Mouse (Mus musculus) hindbrain, embryonic 10.5 days (tissue): ENCODE data around the gene Evi5. TPM values are rescaled to one million over a fixed set of nuclear protein-coding genes. Genes with fewer than 3 reads are reported as not detected.

ENCODE experiments used
- DNase-seq: peaks from one replicate; pipeline ENCODE4 v3.0.0-alpha.2; 2017; ENCODE audit warnings: low spot score
- H3K27ac ChIP-seq: fragments of 300-500 bp; sonication (generic); 2 replicates; pipeline ENCODE4 v1.5.1; 2016; ENCODE audit warnings: mild to moderate bottlenecking, moderate library complexity
- H3K27me3 ChIP-seq: fragments of 300-500 bp; sonication (generic); 2 replicates; pipeline ENCODE4 v1.6.1; 2016; ENCODE audit warnings: mild to moderate bottlenecking; ENCODE audit not compliant: poor library complexity, insufficient read depth, severe bottlenecking
- H3K36me3 ChIP-seq: fragments of 300-500 bp; sonication (generic); 2 replicates; pipeline ENCODE4 v1.6.1; 2016; ENCODE audit warnings: mild to moderate bottlenecking, moderate library complexity
- H3K4me1 ChIP-seq: fragments of 300-500 bp; sonication (generic); replicated peaks from 2 replicates; pipeline ENCODE4 v1.6.1; 2016; ENCODE audit warnings: mild to moderate bottlenecking
- H3K4me3 ChIP-seq: fragments of 300-500 bp; sonication (generic); 2 replicates; pipeline ENCODE4 v1.5.1; 2016; ENCODE audit warnings: mild to moderate bottlenecking, moderate library complexity
- H3K9me3 ChIP-seq: fragments of 300-500 bp; sonication (generic); 2 replicates; pipeline ENCODE4 v1.6.1; 2016; ENCODE audit warnings: mild to moderate bottlenecking, moderate library complexity
- WGBS: fragments of 180-500 bp; shearing (Covaris S2); methylation state at CpG from one replicate; pipeline ENCODE4 v1.1.7; 2016; 5-methylcytosine and 5-hydroxymethylcytosine counted together
- polyA plus RNA-seq: library from polyadenylated mRNA; unstranded; fragments of >200 nt; fragmentation: Nextera tagmentation; extraction: Ambion mirVana; gene quantifications from 2 replicates; pipeline ENCODE4 v1.2.1, GENCODE M21; 2016

The Evi5 gene
- polyA plus RNA-seq, 1 experiment from 2014 or later = 48.4 TPM

- 86% methylated on average over 6 of the region's 6 CpGs for WGBS
- no peak for DNase-seq
- H3K4me1 ChIP-seq = no peaks in the 10 kb centered on the region
- H3K36me3 ChIP-seq = no peaks in the 10 kb centered on the region
- no peaks in the 10 kb centered on the region for H3K9me3 ChIP-seq
- no peaks in the 10 kb centered on the region for H3K27me3 ChIP-seq
- no peak overlapping the region for H3K4me3 ChIP-seq
- H3K27ac ChIP-seq = no peak overlapping the region
These were observed 171.6 kb downstream of the Evi5 start for GRCm38 (mm10) chr5:107703207-107703763.

- no peaks in the 10 kb centered on the region for H3K27me3 ChIP-seq
- no peaks in the 10 kb centered on the region for H3K36me3 ChIP-seq
- no peak overlapping the region for H3K4me3 ChIP-seq
- H3K27ac ChIP-seq = no peak overlapping the region
- no peaks in the 10 kb centered on the region for H3K4me1 ChIP-seq
- no peaks in the 10 kb centered on the region for H3K9me3 ChIP-seq
- DNase-seq = no peak
- 89% methylated on average over 9 of the region's 9 CpGs for WGBS
These were observed 173.2 kb downstream of the Evi5 start for GRCm38 (mm10) chr5:107701658-107702057.

- H3K4me3 ChIP-seq = no peak overlapping the region
- H3K4me1 ChIP-seq = no peaks in the 10 kb centered on the region
- no peaks in the 10 kb centered on the region for H3K9me3 ChIP-seq
- H3K27me3 ChIP-seq = no peaks in the 10 kb centered on the region
- no peak overlapping the region for H3K27ac ChIP-seq
- DNase-seq = no peak
- no peaks in the 10 kb centered on the region for H3K36me3 ChIP-seq
- 93% methylated on average over 10 of the region's 10 CpGs for WGBS
These were observed 174.0 kb downstream of the Evi5 start for GRCm38 (mm10) chr5:107700873-107701272.

GRCm38 (mm10) chr5:107698888-107699287 is 176.0 kb downstream of the Evi5 start:
- DNase-seq = no peak

GRCm38 (mm10) chr5:107695019-107695418 is 179.9 kb downstream of the Evi5 start:
- H3K4me3 ChIP-seq = no peak overlapping the region
- H3K27me3 ChIP-seq = peaks cover 5% of the 10 kb centered on the region; the same call in 1 of the 2 replicates
- DNase-seq = no peak
- H3K27ac ChIP-seq = no peak overlapping the region
- WGBS = 72% methylated on average over 3 of the region's 3 CpGs
- H3K4me1 ChIP-seq = no peaks in the 10 kb centered on the region
- no peaks in the 10 kb centered on the region for H3K36me3 ChIP-seq
- H3K9me3 ChIP-seq = no peaks in the 10 kb centered on the region

More at GRCm38 (mm10) chr5:107698888-107699287, 176.0 kb downstream of the Evi5 start:
- no peaks in the 10 kb centered on the region for H3K4me1 ChIP-seq
- no peaks in the 10 kb centered on the region for H3K9me3 ChIP-seq
- H3K27ac ChIP-seq = no peak overlapping the region
- H3K27me3 ChIP-seq = no peaks in the 10 kb centered on the region
- 84% methylated on average over 8 of the region's 8 CpGs for WGBS
- H3K36me3 ChIP-seq = no peaks in the 10 kb centered on the region
- no peak overlapping the region for H3K4me3 ChIP-seq

Other genes with a start within 250 kb of the Evi5 start
- gene Gfi1, start 149.1 kb downstream of the Evi5 start, polyA plus RNA-seq = 0.05 TPM in 1 of 2 replicates, not detected in the other
- 0.09 and 0.44 TPM in 2 replicates for gene Ube2d2b, start 45.0 kb downstream of the Evi5 start, polyA plus RNA-seq
- 61.9 and 81.3 TPM in 2 replicates for gene Rpl5, start 25.4 kb upstream of the Evi5 start, polyA plus RNA-seq
- gene Fam69a, start 112.0 kb upstream of the Evi5 start, polyA plus RNA-seq = 18.6 and 22.2 TPM in 2 replicates
- gene Mtf2, start 190.6 kb upstream of the Evi5 start, polyA plus RNA-seq = 120 and 161 TPM in 2 replicates